Mouse (Mus musculus): ENCODE data around the gene Dock7. TPM values are rescaled to one million over a fixed set of nuclear protein-coding genes. Genes with fewer than 3 reads are reported as not detected.

Dock7 gene
- polyA plus RNA-seq, 1 experiment from 2014 or later = 24.5 TPM

GRCm38 (mm10) chr4:99151434-99151833 is 30.7 kb upstream of the Dock7 start:
- Histone ChIP-seq H3K4me2 (no peak overlapping the region), H3K27ac (replicated peaks) (no peak overlapping the region), H3K36me3 (no peaks in the 10 kb centered on the region), H3K4me1 (no peaks in the 10 kb centered on the region), H3K4me3 (no peak overlapping the region), H3K27me3 (replicated peaks) (peaks cover 19% of the 10 kb centered on the region; the same call in 1 of the 2 replicates), H3K9me3 (no peaks in the 10 kb centered on the region), H3K9ac (no peak overlapping the region)
- ATAC-seq (ENCODE audit: extremely low read depth, insufficient number of reproducible peaks, low FRiP score, low TSS enrichment) = no peak
- 79% methylated on average over 4 of the region's 4 CpGs for WGBS

- no peak overlapping the region for H3K4me2 ChIP-seq
- no peaks in the 10 kb centered on the region for H3K27me3 ChIP-seq (replicated peaks)
- 69% methylated on average over 7 of the region's 7 CpGs for WGBS
- no peak for ATAC-seq (ENCODE audit: extremely low read depth, insufficient number of reproducible peaks, low FRiP score, low TSS enrichment)
- no peaks in the 10 kb centered on the region for H3K36me3 ChIP-seq
- H3K27ac ChIP-seq (replicated peaks) = no peak overlapping the region
- 0 out of 2 replicates have a peak, but pooled peaks cover 4% of the 10 kb centered on the region for H3K9me3 ChIP-seq
- H3K4me1 ChIP-seq = no peaks in the 10 kb centered on the region
- H3K4me3 ChIP-seq = no peak overlapping the region
- H3K9ac ChIP-seq = no peak overlapping the region
Observed at GRCm38 (mm10) chr4:99143323-99143722, 22.6 kb upstream of the Dock7 start.

- Histone ChIP-seq H3K9me3 (0 out of 2 replicates have a peak, but pooled peaks cover 4% of the 10 kb centered on the region), H3K36me3 (no peaks in the 10 kb centered on the region), H3K9ac (no peak overlapping the region), H3K27ac (replicated peaks) (no peak overlapping the region), H3K4me2 (no peak overlapping the region), H3K27me3 (replicated peaks) (no peaks in the 10 kb centered on the region), H3K4me1 (0 out of 2 replicates have a peak, but pooled peaks cover 5% of the 10 kb centered on the region), H3K4me3 (no peak overlapping the region)
- ATAC-seq (ENCODE audit: extremely low read depth, insufficient number of reproducible peaks, low FRiP score, low TSS enrichment) = no peak
- WGBS = 70% methylated on average over 3 of the region's 3 CpGs
Observed at GRCm38 (mm10) chr4:99141578-99141977, 20.9 kb upstream of the Dock7 start.

GRCm38 (mm10) chr4:99141171-99141570 is 20.5 kb upstream of the Dock7 start:
- Histone ChIP-seq H3K4me2 (no peak overlapping the region), H3K27ac (replicated peaks) (no peak overlapping the region), H3K9me3 (0 out of 2 replicates have a peak, but pooled peaks cover 4% of the 10 kb centered on the region), H3K27me3 (replicated peaks) (no peaks in the 10 kb centered on the region), H3K36me3 (no peaks in the 10 kb centered on the region), H3K4me3 (no peak overlapping the region), H3K9ac (no peak overlapping the region), H3K4me1 (0 out of 2 replicates have a peak, but pooled peaks cover 5% of the 10 kb centered on the region)
- no peak for ATAC-seq (ENCODE audit: extremely low read depth, insufficient number of reproducible peaks, low FRiP score, low TSS enrichment)
- WGBS = 77% methylated on average over 1 of the region's 1 CpGs

GRCm38 (mm10) chr4:99137986-99138641 is 17.4 kb upstream of the Dock7 start:
- Histone ChIP-seq H3K36me3 (no peaks in the 10 kb centered on the region), H3K27ac (replicated peaks) (no peak overlapping the region), H3K4me1 (0 out of 2 replicates have a peak, but pooled peaks cover 5% of the 10 kb centered on the region), H3K4me2 (no peak overlapping the region), H3K4me3 (no peak overlapping the region), H3K27me3 (replicated peaks) (no peaks in the 10 kb centered on the region), H3K9me3 (no peaks in the 10 kb centered on the region), H3K9ac (no peak overlapping the region)
- ATAC-seq (ENCODE audit: extremely low read depth, insufficient number of reproducible peaks, low FRiP score, low TSS enrichment) = no peak
- WGBS = 55% methylated on average over 8 of the region's 8 CpGs

- WGBS = 58% methylated on average over 3 of the region's 3 CpGs
- H3K9ac ChIP-seq = no peak overlapping the region
- H3K4me1 ChIP-seq = 0 out of 2 replicates have a peak, but pooled peaks cover 5% of the 10 kb centered on the region
- no peak overlapping the region for H3K4me2 ChIP-seq
- no peaks in the 10 kb centered on the region for H3K36me3 ChIP-seq
- ATAC-seq (ENCODE audit: extremely low read depth, insufficient number of reproducible peaks, low FRiP score, low TSS enrichment) = no peak
- H3K27me3 ChIP-seq (replicated peaks) = no peaks in the 10 kb centered on the region
- no peaks in the 10 kb centered on the region for H3K9me3 ChIP-seq
- H3K27ac ChIP-seq (replicated peaks) = no peak overlapping the region
- no peak overlapping the region for H3K4me3 ChIP-seq
Observed at GRCm38 (mm10) chr4:99134522-99134921, 13.8 kb upstream of the Dock7 start.

GRCm38 (mm10) chr4:99133326-99133725 is 12.6 kb upstream of the Dock7 start:
- Histone ChIP-seq H3K4me1 (0 out of 2 replicates have a peak, but pooled peaks cover 5% of the 10 kb centered on the region), H3K27ac (replicated peaks) (no peak overlapping the region), H3K9me3 (no peaks in the 10 kb centered on the region), H3K9ac (no peak overlapping the region), H3K36me3 (no peaks in the 10 kb centered on the region), H3K4me3 (no peak overlapping the region), H3K27me3 (replicated peaks) (no peaks in the 10 kb centered on the region), H3K4me2 (no peak overlapping the region)
- WGBS = 89% methylated on average over 8 of the region's 8 CpGs
- ATAC-seq (ENCODE audit: extremely low read depth, insufficient number of reproducible peaks, low FRiP score, low TSS enrichment) = no peak

GRCm38 (mm10) chr4:99132686-99133085 is 12.0 kb upstream of the Dock7 start:
- no peaks in the 10 kb centered on the region for H3K36me3 ChIP-seq
- H3K9ac ChIP-seq = no peak overlapping the region
- H3K4me2 ChIP-seq = no peak overlapping the region
- 0 out of 2 replicates have a peak, but pooled peaks cover under 1% of the 10 kb centered on the region for H3K4me1 ChIP-seq
- H3K9me3 ChIP-seq = no peaks in the 10 kb centered on the region
- H3K4me3 ChIP-seq = no peak overlapping the region
- WGBS = 61% methylated on average over 6 of the region's 6 CpGs
- H3K27me3 ChIP-seq (replicated peaks) = no peaks in the 10 kb centered on the region
- H3K27ac ChIP-seq (replicated peaks) = no peak overlapping the region
- ATAC-seq (ENCODE audit: extremely low read depth, insufficient number of reproducible peaks, low FRiP score, low TSS enrichment) = no peak

- Histone ChIP-seq H3K36me3 (no peaks in the 10 kb centered on the region), H3K27ac (replicated peaks) (no peak overlapping the region), H3K27me3 (replicated peaks) (no peaks in the 10 kb centered on the region), H3K4me1 (no peaks in the 10 kb centered on the region), H3K9me3 (no peaks in the 10 kb centered on the region), H3K4me3 (no peak overlapping the region), H3K9ac (no peak overlapping the region), H3K4me2 (no peak overlapping the region)
- ATAC-seq (ENCODE audit: extremely low read depth, insufficient number of reproducible peaks, low FRiP score, low TSS enrichment) = no peak
- 63% methylated on average over 9 of the region's 9 CpGs for WGBS
Observed at GRCm38 (mm10) chr4:99131227-99131653, 10.5 kb upstream of the Dock7 start.

- no peak overlapping the region for H3K27ac ChIP-seq (replicated peaks)
- peaks cover 23% of the 10 kb centered on the region for H3K4me1 ChIP-seq
- no peak for ATAC-seq (ENCODE audit: extremely low read depth, insufficient number of reproducible peaks, low FRiP score, low TSS enrichment)
- H3K9ac ChIP-seq = no peak overlapping the region
- no peak overlapping the region for H3K4me2 ChIP-seq
- H3K9me3 ChIP-seq = no peaks in the 10 kb centered on the region
- no peaks in the 10 kb centered on the region for H3K36me3 ChIP-seq
- no peak overlapping the region for H3K4me3 ChIP-seq
- 40% methylated on average over 3 of the region's 3 CpGs for WGBS
- no peaks in the 10 kb centered on the region for H3K27me3 ChIP-seq (replicated peaks)
Observed at GRCm38 (mm10) chr4:99123546-99123945, 2.8 kb upstream of the Dock7 start.

- ATAC-seq (ENCODE audit: extremely low read depth, insufficient number of reproducible peaks, low FRiP score, low TSS enrichment) = no peak
- peaks cover 26% of the 10 kb centered on the region for H3K4me1 ChIP-seq
- H3K4me2 ChIP-seq = no peak overlapping the region
- no peaks in the 10 kb centered on the region for H3K9me3 ChIP-seq
- no peaks in the 10 kb centered on the region for H3K36me3 ChIP-seq
- H3K9ac ChIP-seq = no peak overlapping the region
- no peak overlapping the region for H3K27ac ChIP-seq (replicated peaks)
- H3K27me3 ChIP-seq (replicated peaks) = no peaks in the 10 kb centered on the region
- WGBS = 70% methylated on average over 1 of the region's 1 CpGs
- no peak overlapping the region for H3K4me3 ChIP-seq
Observed at GRCm38 (mm10) chr4:99122786-99123185, 2.1 kb upstream of the Dock7 start.

GRCm38 (mm10) chr4:99122047-99122446 is 1.3 kb upstream of the Dock7 start:
- H3K4me2 ChIP-seq = no peak overlapping the region

More at GRCm38 (mm10) chr4:99122047-99122446, 1.3 kb upstream of the Dock7 start:
- no peaks in the 10 kb centered on the region for H3K9me3 ChIP-seq
- H3K27ac ChIP-seq (replicated peaks) = no peak overlapping the region
- no peak overlapping the region for H3K4me3 ChIP-seq
- no peak overlapping the region for H3K9ac ChIP-seq
- peaks cover 29% of the 10 kb centered on the region for H3K4me1 ChIP-seq
- no peak for ATAC-seq (ENCODE audit: extremely low read depth, insufficient number of reproducible peaks, low FRiP score, low TSS enrichment)
- H3K36me3 ChIP-seq = no peaks in the 10 kb centered on the region
- no peaks in the 10 kb centered on the region for H3K27me3 ChIP-seq (replicated peaks)
- 67% methylated on average over 3 of the region's 3 CpGs for WGBS
